Mouse (Mus musculus) megakaryocyte, embryonic 14.5 days (primary cell): ENCODE measurements at regions not wholly inside any gene's neighbourhood (a gene's known extent, or its start where the extent isn't known, plus 50 kb on each side); places are given as distances from the start of the nearest gene placed in this dataset.
"Not testable (repeated sequence)": the region's sequence is repeated elsewhere in the genome, so short reads cannot be mapped to it uniquely, and the experiment has no call there.

Source experiments
- FLI1 ChIP-seq: IDR thresholded peaks from 2 replicates; pipeline ENCODE4 v1.6.1; 2012; ENCODE audit warnings: low read length, inconsistent platforms, mixed read lengths
- GATA1 ChIP-seq: IDR thresholded peaks from 3 replicates; pipeline ENCODE4 v1.6.1; 2012; ENCODE audit warnings: mixed read lengths, low read length, inconsistent platforms, borderline replicate concordance

DNA sequence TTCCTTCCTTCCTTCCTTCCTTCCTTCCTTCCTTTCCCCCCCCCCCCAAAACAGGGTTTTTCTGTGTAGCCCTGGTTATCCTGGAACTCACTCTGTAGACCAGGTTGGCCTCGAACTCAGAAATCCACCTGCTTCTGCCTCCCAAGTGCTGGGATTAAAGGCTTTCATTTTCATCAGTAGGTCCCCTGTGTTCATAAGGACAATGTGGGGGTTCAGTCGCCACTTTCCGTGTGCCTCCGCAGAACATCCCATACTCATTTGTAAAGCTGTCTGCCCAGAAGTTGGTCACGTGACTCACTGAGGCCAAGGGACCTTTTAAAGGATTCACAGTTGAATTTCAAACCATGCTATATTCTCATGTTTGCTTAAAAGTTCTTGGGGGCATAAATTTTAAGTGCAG, 79.5 kb upstream of the Gm5148 start:
- TF ChIP-seq GATA1, FLI1: not testable (repeated sequence)
